Mouse (Mus musculus): ENCODE results near the gene Zfp14. TPM values are rescaled to one million over a fixed set of nuclear protein-coding genes. Genes with fewer than 3 reads are reported as not detected.

The Zfp14 gene
- polyA plus RNA-seq, 1 experiment from 2014 or later: 0.60 TPM

DNA sequence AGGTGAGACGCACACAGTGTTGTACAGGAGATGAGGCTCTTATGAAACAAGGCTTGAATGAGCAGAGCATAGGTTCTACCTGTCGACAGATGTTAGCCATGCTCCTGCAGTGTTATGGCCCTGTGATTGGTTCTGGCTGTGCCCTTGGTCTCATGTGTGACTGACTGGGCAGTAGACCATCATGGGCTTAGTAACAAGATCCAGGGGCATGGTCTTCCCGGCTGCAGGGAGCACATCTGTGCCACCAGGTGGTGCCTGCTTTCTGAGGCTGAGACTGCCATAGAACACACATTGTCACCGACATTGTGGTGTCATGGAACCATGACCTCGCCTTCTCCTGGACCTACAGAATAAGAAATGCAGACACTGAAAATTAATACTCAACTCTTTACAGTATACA lies 25.8 kb downstream of the Zfp14 start:
- Histone ChIP-seq H3K9ac (no peak overlapping the region), H3K4me1 (no peaks in the 10 kb centered on the region), H3K4me3 (no peak overlapping the region), H3K9me3 (replicated peaks) (no peaks in the 10 kb centered on the region), H3K36me3 (peaks cover 69% of the 10 kb centered on the region), H3K4me2 (no peak overlapping the region), H3K27ac (no peak overlapping the region), H3K27me3 (replicated peaks) (no peaks in the 10 kb centered on the region)
- 77% methylated on average over 5 of the region's 5 CpGs for WGBS (ENCODE audit: insufficient replicate concordance)
- ATAC-seq: no peak

DNA sequence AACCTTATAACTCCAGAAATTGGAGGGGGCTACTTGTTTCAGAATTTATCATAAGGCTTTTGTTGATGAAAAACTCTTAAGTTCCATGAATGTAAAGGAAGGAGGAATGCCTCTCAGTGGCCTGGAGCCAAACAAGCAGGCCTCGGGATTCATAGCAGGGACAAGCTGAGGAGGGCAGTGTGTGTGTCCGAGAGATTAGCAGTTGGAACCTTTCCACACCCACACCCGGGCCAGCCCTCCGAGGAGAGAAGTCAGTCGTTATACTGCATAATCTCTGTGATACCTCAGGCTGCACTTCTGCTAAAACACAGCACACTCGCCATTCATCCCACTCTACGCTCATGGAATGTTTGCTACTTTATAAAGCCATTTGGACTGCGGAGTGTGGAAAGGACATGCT lies 27.4 kb downstream of the Zfp14 start:
- Histone ChIP-seq H3K27ac (no peak overlapping the region), H3K9me3 (replicated peaks) (no peaks in the 10 kb centered on the region), H3K9ac (no peak overlapping the region), H3K4me2 (no peak overlapping the region), H3K36me3 (peaks cover 81% of the 10 kb centered on the region), H3K4me1 (no peaks in the 10 kb centered on the region), H3K4me3 (no peak overlapping the region), H3K27me3 (replicated peaks) (no peaks in the 10 kb centered on the region)
- WGBS (ENCODE audit: insufficient replicate concordance): 70% methylated on average over 8 of the region's 8 CpGs
- ATAC-seq: no peak

DNA sequence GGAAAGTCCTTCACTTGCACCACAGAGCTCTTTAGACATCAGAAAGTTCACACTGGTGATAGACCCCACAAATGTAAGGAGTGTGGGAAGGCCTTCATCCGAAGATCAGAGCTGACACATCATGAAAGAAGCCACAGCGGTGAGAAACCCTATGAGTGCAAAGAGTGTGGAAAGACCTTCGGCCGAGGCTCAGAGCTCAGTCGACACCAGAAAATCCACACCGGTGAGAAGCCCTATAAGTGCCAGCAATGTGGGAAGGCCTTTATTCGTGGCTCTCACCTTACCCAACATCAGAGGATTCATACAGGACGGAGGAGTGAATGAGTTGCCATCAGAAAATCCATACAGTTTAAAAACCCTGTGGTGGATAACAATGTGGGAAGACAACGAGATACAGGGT lies 27.9 kb downstream of the Zfp14 start:
- H3K27me3 ChIP-seq (replicated peaks): no peaks in the 10 kb centered on the region
- no peak for ATAC-seq
- H3K9ac ChIP-seq: no peak overlapping the region
- WGBS (ENCODE audit: insufficient replicate concordance): 86% methylated on average over 9 of the region's 9 CpGs
- no peaks in the 10 kb centered on the region for H3K4me1 ChIP-seq
- peaks cover 86% of the 10 kb centered on the region for H3K36me3 ChIP-seq
- no peak overlapping the region for H3K4me2 ChIP-seq
- H3K4me3 ChIP-seq: no peak overlapping the region
- no peak overlapping the region for H3K27ac ChIP-seq
- no peaks in the 10 kb centered on the region for H3K9me3 ChIP-seq (replicated peaks)

DNA sequence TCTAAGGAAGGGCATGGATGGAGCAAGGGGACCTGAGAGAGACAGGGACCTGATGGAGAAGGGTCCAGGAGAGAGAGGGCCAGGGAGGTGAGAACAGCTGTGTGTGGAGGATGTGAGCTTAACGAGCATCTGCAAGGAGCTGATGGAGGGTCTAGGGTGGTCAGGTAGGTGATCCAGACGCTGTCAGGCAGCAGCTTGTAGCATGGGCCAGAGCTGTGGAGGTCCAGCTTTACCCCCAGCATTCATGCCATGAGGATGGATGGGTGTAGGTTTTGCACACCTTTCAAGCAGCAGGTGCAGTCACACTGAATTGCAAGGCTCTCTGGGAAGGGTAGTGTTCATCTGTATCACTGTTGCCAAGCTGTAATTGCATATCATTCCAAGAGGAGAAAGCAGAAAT lies 31.6 kb downstream of the Zfp14 start:
- Histone ChIP-seq H3K27ac (no peak overlapping the region), H3K9me3 (replicated peaks) (no peaks in the 10 kb centered on the region), H3K36me3 (peaks cover 94% of the 10 kb centered on the region), H3K4me2 (no peak overlapping the region), H3K27me3 (replicated peaks) (no peaks in the 10 kb centered on the region), H3K4me3 (no peak overlapping the region), H3K9ac (no peak overlapping the region), H3K4me1 (no peaks in the 10 kb centered on the region)
- ATAC-seq: no peak
- 80% methylated on average over 2 of the region's 2 CpGs for WGBS (ENCODE audit: insufficient replicate concordance)

DNA sequence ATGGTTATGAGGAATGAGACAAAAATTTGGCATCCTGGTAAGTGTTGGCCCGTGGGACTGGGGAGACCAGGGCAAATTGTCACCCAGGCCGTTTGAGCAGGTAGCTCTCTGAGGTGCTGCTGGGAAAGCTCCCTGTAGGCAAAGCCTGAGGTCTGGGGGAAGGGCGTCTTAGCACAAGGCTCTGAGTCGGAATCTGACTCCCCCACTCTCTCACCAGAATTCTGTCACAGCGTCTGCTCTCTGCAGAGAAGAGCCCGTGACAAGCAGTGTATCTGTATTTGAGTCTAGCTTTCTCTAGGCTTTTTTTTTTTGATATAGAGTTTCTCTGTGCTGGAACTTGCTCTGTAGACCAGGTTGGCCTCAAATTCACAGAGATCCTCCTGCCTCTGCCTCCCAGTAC lies 34.0 kb downstream of the Zfp14 start:
- WGBS (ENCODE audit: insufficient replicate concordance): 78% methylated on average over 6 of the region's 6 CpGs
- no peak overlapping the region for H3K27ac ChIP-seq
- H3K9ac ChIP-seq: no peak overlapping the region
- no peaks in the 10 kb centered on the region for H3K9me3 ChIP-seq (replicated peaks)
- no peak overlapping the region for H3K4me2 ChIP-seq
- ATAC-seq: no peak
- H3K36me3 ChIP-seq: peaks cover 92% of the 10 kb centered on the region
- H3K4me1 ChIP-seq: no peaks in the 10 kb centered on the region
- H3K4me3 ChIP-seq: no peak overlapping the region
- no peaks in the 10 kb centered on the region for H3K27me3 ChIP-seq (replicated peaks)

GRCm38 (mm10) chr7:30012956-30013363 lies 38.2 kb downstream of the Zfp14 start:
- no peak; the same call in 1 of the 2 replicates for ATAC-seq
- no peaks in the 10 kb centered on the region for H3K9me3 ChIP-seq (replicated peaks)
- H3K9ac ChIP-seq: no peak overlapping the region
- H3K4me2 ChIP-seq: no peak overlapping the region
- H3K36me3 ChIP-seq: peaks cover 90% of the 10 kb centered on the region
- H3K4me3 ChIP-seq: no peak overlapping the region
- H3K4me1 ChIP-seq: no peaks in the 10 kb centered on the region
- H3K27me3 ChIP-seq (replicated peaks): no peaks in the 10 kb centered on the region
- H3K27ac ChIP-seq: no peak overlapping the region
- 86% methylated on average over 4 of the region's 4 CpGs for WGBS (ENCODE audit: insufficient replicate concordance)

DNA sequence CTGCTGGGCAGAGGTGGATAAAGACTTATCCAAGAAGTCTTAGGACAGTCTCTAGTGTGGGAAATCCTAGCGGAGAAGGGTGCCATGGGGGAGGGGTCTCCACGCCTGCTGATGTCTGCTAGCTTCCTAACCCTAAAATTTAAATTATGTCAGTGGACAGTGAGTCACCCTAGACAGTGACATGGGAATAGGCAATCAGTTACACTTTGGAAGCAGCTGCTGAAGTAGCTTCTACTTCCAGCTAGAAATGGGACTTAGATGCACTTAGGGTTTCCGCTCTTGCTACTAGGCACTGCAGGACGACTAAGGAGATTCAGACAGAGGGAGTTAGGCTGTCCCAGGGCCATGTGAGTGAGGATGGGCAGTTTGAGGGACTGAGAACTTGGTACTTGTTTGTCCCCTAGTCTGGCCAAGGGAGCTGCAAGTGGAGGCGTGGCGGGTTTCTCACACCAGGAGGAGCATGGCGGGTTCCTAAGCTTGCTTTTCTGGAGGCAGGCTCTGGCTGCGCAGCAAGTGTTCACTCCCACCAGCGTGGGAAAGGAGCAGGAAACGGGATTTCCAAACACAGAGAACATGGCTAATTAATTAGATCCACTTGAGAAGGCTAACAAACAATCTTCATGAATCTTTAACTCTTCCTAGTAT lies 40.5 kb downstream of the Zfp14 start:
- peaks cover 88% of the 10 kb centered on the region for H3K36me3 ChIP-seq
- H3K27ac ChIP-seq: no peak overlapping the region
- no peak overlapping the region for H3K4me3 ChIP-seq
- no peak overlapping the region for H3K4me2 ChIP-seq
- no peak overlapping the region for H3K9ac ChIP-seq
- no peak for ATAC-seq
- no peaks in the 10 kb centered on the region for H3K9me3 ChIP-seq (replicated peaks)
- 81% methylated on average over 10 of the region's 10 CpGs for WGBS (ENCODE audit: insufficient replicate concordance)
- H3K27me3 ChIP-seq (replicated peaks): no peaks in the 10 kb centered on the region
- H3K4me1 ChIP-seq: no peaks in the 10 kb centered on the region

- no peak overlapping the region for H3K9ac ChIP-seq
- no peak for ATAC-seq
- no peak overlapping the region for H3K4me3 ChIP-seq
- H3K27ac ChIP-seq: no peak overlapping the region
- H3K9me3 ChIP-seq (replicated peaks): no peaks in the 10 kb centered on the region
- peaks cover 85% of the 10 kb centered on the region for H3K36me3 ChIP-seq
- WGBS (ENCODE audit: insufficient replicate concordance): 77% methylated on average over 21 of the region's 21 CpGs
- H3K27me3 ChIP-seq (replicated peaks): no peaks in the 10 kb centered on the region
- no peaks in the 10 kb centered on the region for H3K4me1 ChIP-seq
- H3K4me2 ChIP-seq: no peak overlapping the region
Measured at GRCm38 (mm10) chr7:30009321-30010085, 41.7 kb downstream of the Zfp14 start.

- Histone ChIP-seq H3K9ac (no peak overlapping the region), H3K27ac (no peak overlapping the region), H3K4me3 (no peak overlapping the region), H3K27me3 (replicated peaks) (no peaks in the 10 kb centered on the region), H3K36me3 (peaks cover 76% of the 10 kb centered on the region), H3K4me2 (no peak overlapping the region), H3K4me1 (no peaks in the 10 kb centered on the region), H3K9me3 (replicated peaks) (no peaks in the 10 kb centered on the region)
- no peak for ATAC-seq
- 72% methylated on average over 6 of the region's 6 CpGs for WGBS (ENCODE audit: insufficient replicate concordance)
Measured at GRCm38 (mm10) chr7:30008020-30008690, 43.0 kb downstream of the Zfp14 start.

DNA sequence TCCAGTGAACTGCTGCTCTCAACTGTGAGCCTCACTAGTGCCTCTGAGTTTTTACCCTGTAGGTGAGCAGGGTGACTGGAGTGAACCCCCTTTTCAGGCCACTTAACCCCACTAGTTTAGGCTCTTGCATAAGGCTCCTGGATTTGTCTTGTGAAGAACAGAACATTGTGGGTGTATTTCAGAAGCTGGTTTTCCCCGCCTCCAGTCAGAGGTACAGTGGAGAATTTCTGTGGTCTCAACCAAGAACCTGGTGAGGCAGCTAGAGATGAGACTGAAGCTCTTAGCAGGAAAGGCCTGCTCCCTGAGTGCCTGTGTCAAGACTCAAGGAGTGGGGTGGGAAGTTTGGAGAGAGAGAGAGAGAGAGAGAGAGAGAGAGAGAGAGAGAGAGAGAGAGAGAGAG lies 43.6 kb downstream of the Zfp14 start:
- H3K27me3 ChIP-seq (replicated peaks): no peaks in the 10 kb centered on the region
- ATAC-seq: no peak
- no peak overlapping the region for H3K4me3 ChIP-seq
- H3K4me1 ChIP-seq: no peaks in the 10 kb centered on the region
- H3K36me3 ChIP-seq: peaks cover 74% of the 10 kb centered on the region
- no peak overlapping the region for H3K9ac ChIP-seq
- 74% methylated on average over 1 of the region's 1 CpGs for WGBS (ENCODE audit: insufficient replicate concordance)
- H3K27ac ChIP-seq: no peak overlapping the region
- H3K4me2 ChIP-seq: no peak overlapping the region
- H3K9me3 ChIP-seq (replicated peaks): no peaks in the 10 kb centered on the region

- no peak overlapping the region for H3K4me3 ChIP-seq
- no peak overlapping the region for H3K9ac ChIP-seq
- no peak overlapping the region for H3K4me2 ChIP-seq
- H3K27ac ChIP-seq: no peak overlapping the region
- no peaks in the 10 kb centered on the region for H3K4me1 ChIP-seq
- peaks cover 75% of the 10 kb centered on the region for H3K36me3 ChIP-seq
- H3K9me3 ChIP-seq (replicated peaks): no peaks in the 10 kb centered on the region
- H3K27me3 ChIP-seq (replicated peaks): no peaks in the 10 kb centered on the region
- no peak for ATAC-seq
- 56% methylated on average over 5 of the region's 5 CpGs for WGBS (ENCODE audit: insufficient replicate concordance)
Measured at GRCm38 (mm10) chr7:30000601-30001000, 50.6 kb downstream of the Zfp14 start.

DNA sequence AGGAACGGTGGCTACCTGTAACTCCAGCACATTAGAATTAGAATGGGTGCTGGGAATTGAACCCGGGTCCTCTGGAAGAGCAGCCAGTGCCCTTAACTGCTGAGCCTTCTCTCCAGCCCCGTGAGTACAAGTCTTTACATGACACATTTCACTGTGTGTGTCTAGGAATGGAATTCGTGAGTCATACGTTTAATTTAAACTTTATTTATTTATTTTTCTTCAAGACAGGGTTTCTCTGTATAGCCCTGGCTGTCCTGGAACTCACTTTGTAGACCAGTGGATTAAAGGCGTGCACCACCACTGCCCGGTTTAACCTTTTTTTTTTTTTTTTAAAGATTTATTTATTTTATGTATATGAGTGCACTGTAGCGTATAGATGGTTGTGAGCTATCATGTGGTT lies 56.0 kb downstream of the Zfp14 start:
- ATAC-seq: no peak
- Histone ChIP-seq H3K9ac (no peak overlapping the region), H3K9me3 (replicated peaks) (0 out of 2 replicates have a peak, but pooled peaks cover 3% of the 10 kb centered on the region), H3K27me3 (replicated peaks) (no peaks in the 10 kb centered on the region), H3K4me3 (no peak overlapping the region), H3K36me3 (peaks cover 91% of the 10 kb centered on the region), H3K4me1 (no peaks in the 10 kb centered on the region), H3K27ac (no peak overlapping the region), H3K4me2 (no peak overlapping the region)
- WGBS (ENCODE audit: insufficient replicate concordance): 91% methylated on average over 8 of the region's 8 CpGs
